20 mouse cellular contexts compared by ENCODE assay signal in genomic region chr8:8441568-8441967, GRCm38 (mm10).
DNase-seq lines count a peak whose midpoint lies in the region; ATAC-seq and TF ChIP-seq lines count a peak whose summit lies in the region.
"Had no signal": no experiment of that assay in that cellular context is flagged by ENCODE, and none has a peak within 500 bp of the region (broad histone marks: within the 10 kb centered on the region; RNA-seq: fewer than 3 reads in every experiment).

No protein-coding gene starts in this region.

- peak overlapping the region; percentile 31 for H3K4me3 ChIP-seq in heart, embryonic 13.5 days
- H3K4me3 ChIP-seq in heart, adult 2 months, result no peak overlapping the region
- H3K4me3 ChIP-seq in CH12.LX (replicated peaks in 1 of 3; ENCODE audit: low read depth in 2 of 3, low read length in 2 of 3, poor library complexity in 1 of 3), result no peak overlapping the region
- peak overlapping the region; percentile 19; the same call in 1 of the 2 replicates for H3K4me3 ChIP-seq in heart, postnatal 0 days (ENCODE audit: low read depth, low read length)
- no peak overlapping the region for H3K4me3 ChIP-seq in hindbrain, embryonic 11.5 days (ENCODE audit: low read depth, low read length)
- H3K4me3 ChIP-seq: embryonic facial prominence, embryonic 10.5 days; forebrain, embryonic 13.5 days; gastrocnemius, adult 2 months; hindbrain, embryonic 13.5 days had no signal

- peak overlapping the region; percentile 76 for H3K27ac ChIP-seq in heart, embryonic 13.5 days (replicated peaks)
- no peak overlapping the region for H3K27ac ChIP-seq in heart, adult 2 months
- H3K27ac ChIP-seq in CH12.LX (ENCODE audit: insufficient read depth, low read depth), result no peak overlapping the region
- 0 out of 2 replicates have a peak overlapping the region, but pooled peaks have one; percentile 14 for H3K27ac ChIP-seq in heart, postnatal 0 days (ENCODE audit: low read depth)
- no peak overlapping the region for H3K27ac ChIP-seq in hindbrain, embryonic 11.5 days (ENCODE audit: low read depth, low read length)
- H3K27ac ChIP-seq: forebrain, embryonic 13.5 days; gastrocnemius, adult 2 months; hindbrain, embryonic 13.5 days; hindbrain, postnatal 0 days had no signal

- H3K9ac ChIP-seq in heart, embryonic 13.5 days, result peak overlapping the region; percentile 60; the same call in 1 of the 2 replicates
- H3K9ac ChIP-seq in heart, adult 2 months (ENCODE audit: low read depth, low read length), result no peak overlapping the region
- no peak overlapping the region for H3K9ac ChIP-seq in CH12.LX (ENCODE audit: insufficient read depth, low read depth)
- no peak overlapping the region for H3K9ac ChIP-seq in heart, postnatal 0 days (replicated peaks; ENCODE audit: low read depth, low read length)
- H3K9ac ChIP-seq in hindbrain, embryonic 11.5 days (ENCODE audit: low read depth, low read length), result no peak overlapping the region
- H3K9ac ChIP-seq: forebrain, embryonic 13.5 days; forebrain, postnatal 0 days; hindbrain, embryonic 13.5 days had no signal

- peaks cover 24% of the 10 kb centered on the region for H3K4me1 ChIP-seq in heart, embryonic 13.5 days
- no peaks in the 10 kb centered on the region; the same call in none of the 2 replicates for H3K4me1 ChIP-seq in heart, adult 2 months (ENCODE audit: control insufficient read depth, insufficient read depth, low read length)
- no peaks in the 10 kb centered on the region for H3K4me1 ChIP-seq in CH12.LX (ENCODE audit: control insufficient read depth in 1 of 2, insufficient read depth in 2 of 2)
- H3K4me1 ChIP-seq in heart, postnatal 0 days (ENCODE audit: control insufficient read depth, insufficient read depth), result peaks cover 5% of the 10 kb centered on the region
- no peaks in the 10 kb centered on the region for H3K4me1 ChIP-seq in hindbrain, embryonic 11.5 days (replicated peaks; ENCODE audit: control insufficient read depth, insufficient read depth, low read length)
- H3K4me1 ChIP-seq: forebrain, embryonic 13.5 days; hindbrain, embryonic 13.5 days had no signal

- ATAC-seq in heart, embryonic 13.5 days (ENCODE audit: extremely low read depth, insufficient number of reproducible peaks, low FRiP score, low TSS enrichment), result peak; percentile 51; the same call in 1 of the 2 replicates
- ATAC-seq in heart, postnatal 0 days (ENCODE audit: insufficient read depth, low read depth), result peak; percentile 75
- no peak for ATAC-seq in hindbrain, embryonic 11.5 days (ENCODE audit: low FRiP score)
- ATAC-seq: forebrain, embryonic 13.5 days; forebrain, postnatal 0 days; hindbrain, postnatal 0 days had no signal

- H3K27me3 ChIP-seq in heart, embryonic 13.5 days (replicated peaks), result no peaks in the 10 kb centered on the region
- H3K27me3 ChIP-seq in heart, adult 2 months (ENCODE audit: control insufficient read depth, insufficient read depth, low read length), result no peaks in the 10 kb centered on the region
- no peaks in the 10 kb centered on the region for H3K27me3 ChIP-seq in CH12.LX (replicated peaks)
- no peaks in the 10 kb centered on the region for H3K27me3 ChIP-seq in heart, postnatal 0 days (ENCODE audit: control insufficient read depth, insufficient read depth, low read length)
- H3K27me3 ChIP-seq in hindbrain, embryonic 11.5 days (ENCODE audit: control insufficient read depth, insufficient read depth, low read length), result no peaks in the 10 kb centered on the region
- H3K27me3 ChIP-seq: forebrain, embryonic 13.5 days; hindbrain, embryonic 13.5 days had no signal

- TF ChIP-seq EP300 in heart, adult 2 months (IDR thresholded peaks at IDR 0.05; ENCODE audit: insufficient read depth, low read depth, low read length), result no peak
- TF ChIP-seq EP300 in CH12.LX (IDR thresholded peaks at IDR 0.05; ENCODE audit: low read length), result 0 out of 2 replicates have a peak, but pooled peaks have one; percentile 33
- 0 out of 2 replicates have a peak, but pooled peaks have one; percentile 29 for TF ChIP-seq EP300 in heart, postnatal 0 days (IDR thresholded peaks at IDR 0.05; ENCODE audit: low read depth)

- in situ Hi-C loops in CH12.LX (cut with MboI; ENCODE audit: low pct_ligation_motif_present, low pct_unique_long_range_greater_than_20kb, low sequenced_read_pairs), result no loop called here

- dilution Hi-C loops in CH12.LX (cut with MboI; ENCODE audit: extremely low pct_ligation_motif_present, extremely low pct_unique_long_range_greater_than_20kb, low sequenced_read_pairs), result no loop called here

- TF ChIP-seq CTCF in heart, adult 2 months (IDR thresholded peaks at IDR 0.05), result no peak
- no peak for TF ChIP-seq CTCF in CH12.LX (conservative IDR thresholded peaks at IDR 0.05 in 1 of 2, IDR thresholded peaks at IDR 0.05 in 1 of 2; ENCODE audit: low read depth in 2 of 2, low read length in 2 of 2)
- no peak for TF ChIP-seq CTCF in heart, postnatal 0 days (IDR thresholded peaks at IDR 0.05; ENCODE audit: low read depth)

- H3K9me3 ChIP-seq in heart, embryonic 13.5 days, result no peaks in the 10 kb centered on the region
- H3K9me3 ChIP-seq in CH12.LX (replicated peaks; ENCODE audit: low read length), result peaks cover 57% of the 10 kb centered on the region
- no peaks in the 10 kb centered on the region for H3K9me3 ChIP-seq in heart, postnatal 0 days (replicated peaks; ENCODE audit: control insufficient read depth, low read length)
- H3K9me3 ChIP-seq in hindbrain, embryonic 11.5 days (ENCODE audit: control insufficient read depth, low read length), result no peaks in the 10 kb centered on the region
- H3K9me3 ChIP-seq: embryonic facial prominence, embryonic 10.5 days; forebrain, embryonic 13.5 days; hindbrain, embryonic 13.5 days had no signal

- H3K36me3 ChIP-seq in heart, embryonic 13.5 days, result no peaks in the 10 kb centered on the region
- no peaks in the 10 kb centered on the region for H3K36me3 ChIP-seq in heart, adult 2 months (ENCODE audit: control insufficient read depth, insufficient read depth, low read length)
- no peaks in the 10 kb centered on the region for H3K36me3 ChIP-seq in CH12.LX (replicated peaks in 1 of 2; ENCODE audit: control insufficient read depth in 1 of 2, insufficient read depth in 1 of 2, low read length in 1 of 2)
- H3K36me3 ChIP-seq in heart, postnatal 0 days (replicated peaks; ENCODE audit: control insufficient read depth, insufficient read depth, low read length), result no peaks in the 10 kb centered on the region
- no peaks in the 10 kb centered on the region for H3K36me3 ChIP-seq in hindbrain, embryonic 11.5 days (ENCODE audit: control insufficient read depth, insufficient read depth, low read length)
- H3K36me3 ChIP-seq: embryonic facial prominence, embryonic 10.5 days; hindbrain, embryonic 13.5 days had no signal

- intact Hi-C loops in heart, adult 2 months (cut with DNase I), result no loop called here

- H3K4me2 ChIP-seq in heart, embryonic 13.5 days, result peak overlapping the region; percentile 63
- no peak overlapping the region for H3K4me2 ChIP-seq in CH12.LX (ENCODE audit: insufficient read depth, low read depth, poor library complexity, severe bottlenecking)
- peak overlapping the region; percentile 47 for H3K4me2 ChIP-seq in heart, postnatal 0 days (ENCODE audit: low read depth, low read length)
- no peak overlapping the region for H3K4me2 ChIP-seq in hindbrain, embryonic 11.5 days (replicated peaks; ENCODE audit: low read depth, low read length)
- H3K4me2 ChIP-seq: forebrain, embryonic 13.5 days; hindbrain, embryonic 13.5 days had no signal

- peak; percentile 12 to 14 for DNase-seq in heart, adult 9 months (ENCODE audit: low spot score in 2 of 2)
- DNase-seq in heart, adult 8-10 months (ENCODE audit: low spot score), result no peak
- DNase-seq in heart, adult 2 months, result no peak
- no peak for DNase-seq in CH12.LX (ENCODE audit: extremely low read depth)
- peak; percentile 78 for DNase-seq in heart, postnatal 0 days (ENCODE audit: low spot score)
- DNase-seq in hindbrain, embryonic 11.5 days (ENCODE audit: low spot score), result no peak
- no peak for DNase-seq in gastrocnemius, adult 18-20 months (ENCODE audit: low spot score)
- DNase-seq: adrenal gland, adult 2 months; adrenal gland, postnatal 25 days; cerebellum, adult 18-20 months; cerebellum, postnatal 10 days; forebrain, postnatal 0 days; gastrocnemius, postnatal 25 days; kidney, adult 11 months had no signal

- 28% methylated on average over 6 of the region's 6 CpGs for WGBS in heart, embryonic 13.5 days
- WGBS in heart, adult 2 months, result 39% methylated on average over 6 of the region's 6 CpGs
- WGBS in heart, postnatal 0 days, result 20% methylated on average over 6 of the region's 6 CpGs
- WGBS in hindbrain, embryonic 11.5 days, result 85% methylated on average over 6 of the region's 6 CpGs

- TF ChIP-seq POLR2A in heart, adult 2 months (IDR thresholded peaks at IDR 0.05; ENCODE audit: insufficient read depth, low read depth, low read length), result no peak
- TF ChIP-seq POLR2A in CH12.LX (IDR thresholded peaks at IDR 0.05; ENCODE audit: low read depth, low read length), result no peak

- no peaks in the 10 kb centered on the region for H3K79me2 ChIP-seq in heart, adult 2 months (replicated peaks; ENCODE audit: control insufficient read depth, insufficient read depth, low read length)
- H3K79me2 ChIP-seq in CH12.LX (replicated peaks; ENCODE audit: control insufficient read depth, extremely low read depth, insufficient read depth, poor library complexity, severe bottlenecking), result no peaks in the 10 kb centered on the region

- TF ChIP-seq RAD21 in CH12.LX (IDR thresholded peaks at IDR 0.05; ENCODE audit: low read depth, low read length), result no peak

TF ChIP-seq in CH12.LX, 34 proteins besides CTCF, POLR2A, EP300 and RAD21:
- TF ChIP-seq MAFK (IDR thresholded peaks at IDR 0.05; ENCODE audit: insufficient replicate concordance, low read length) (no peak), ETS1 (conservative IDR thresholded peaks at IDR 0.05; ENCODE audit: low read depth, low read length) (peak; percentile 52; the same call in 1 of the 2 replicates), BHLHE40 (IDR thresholded peaks at IDR 0.05; ENCODE audit: low read depth, low read length) (peak; percentile 21; the same call in 1 of the 2 replicates)

Comparison
In these comparisons a context has a peak if more than half of its experiments do, and no peak if none do; other contexts are left out.
1. DNase-seq: peak in heart, adult 9 months (2 of 2) and heart, postnatal 0 days (single experiment); none in heart, adult 8-10 months (single experiment), heart, adult 2 months (0 of 2), CH12.LX (single experiment), hindbrain, embryonic 11.5 days (single experiment) and gastrocnemius, adult 18-20 months (single experiment).
2. H3K27ac ChIP-seq: peak in heart, embryonic 13.5 days (single experiment) and heart, postnatal 0 days (single experiment); none in heart, adult 2 months (single experiment), CH12.LX (single experiment) and hindbrain, embryonic 11.5 days (single experiment).
3. H3K4me3 ChIP-seq: peak in heart, embryonic 13.5 days (single experiment) and heart, postnatal 0 days (single experiment); none in heart, adult 2 months (single experiment), CH12.LX (0 of 3) and hindbrain, embryonic 11.5 days (single experiment).
4. H3K4me2 ChIP-seq: peak in heart, embryonic 13.5 days (single experiment) and heart, postnatal 0 days (single experiment); none in CH12.LX (single experiment) and hindbrain, embryonic 11.5 days (single experiment).